In genomic region chr13:104863127-104863979, GRCm38 (mm10) we compare ENCODE assay signal across 8 mouse cellular contexts. TPM values are rescaled to one million over a fixed set of nuclear protein-coding genes. Genes with fewer than 3 reads are reported as not detected.
DNase-seq lines count a peak whose midpoint lies in the region; ATAC-seq and TF ChIP-seq lines count a peak whose summit lies in the region.
"Had no signal": no experiment of that assay in that cellular context is flagged by ENCODE, and none has a peak within 500 bp of the region (broad histone marks: within the 10 kb centered on the region; RNA-seq: fewer than 3 reads in every experiment).

Shisal2b (minus strand) TSS chr13:104863893.

- no peaks in the 10 kb centered on the region for H3K36me3 ChIP-seq in heart, embryonic 12.5 days
- H3K36me3 ChIP-seq in small intestine, adult 2 months (ENCODE audit: control insufficient read depth, insufficient read depth, low read length): no peaks in the 10 kb centered on the region

- H3K27ac ChIP-seq in heart, embryonic 12.5 days (ENCODE audit: poor library complexity, severe bottlenecking): no peak within 1 kb of the TSS
- no peak within 1 kb of the TSS for H3K27ac ChIP-seq in small intestine, adult 2 months (ENCODE audit: insufficient read depth, low read depth, low read length)

- H3K4me3 ChIP-seq in heart, embryonic 12.5 days: peak within 1 kb of the TSS; percentile 51
- peak within 1 kb of the TSS; percentile 62 for H3K4me3 ChIP-seq in small intestine, adult 2 months (ENCODE audit: low read depth, low read length)

- TF ChIP-seq POLR2A in small intestine, adult 2 months (IDR thresholded peaks at IDR 0.05; ENCODE audit: low read depth, low read length): no peak

- H3K27me3 ChIP-seq in Patski: peaks cover 21% of the 10 kb centered on the region
- H3K27me3 ChIP-seq in heart, embryonic 12.5 days (replicated peaks): peaks cover 20% of the 10 kb centered on the region
- no peaks in the 10 kb centered on the region; the same call in 1 of the 2 replicates for H3K27me3 ChIP-seq in small intestine, adult 2 months (ENCODE audit: control insufficient read depth, insufficient read depth, low read length)

- no peaks in the 10 kb centered on the region; the same call in 1 of the 2 replicates for H3K4me1 ChIP-seq in heart, embryonic 12.5 days (replicated peaks)
- peaks cover 8% of the 10 kb centered on the region for H3K4me1 ChIP-seq in small intestine, adult 2 months (ENCODE audit: control insufficient read depth, insufficient read depth, insufficient read length, low read length)

- H3K9ac ChIP-seq in heart, embryonic 12.5 days: peak within 1 kb of the TSS; percentile 64

- DNase-seq in CD4-positive helper T cell, adult 2 months (ENCODE audit: low read depth, low spot score): peak; percentile 14
- DNase-seq in Patski (ENCODE audit: low read depth, low spot score): no peak
- peak; percentile 10 for DNase-seq in kidney, postnatal 14 days
- DNase-seq in mesoderm, embryonic 11.5 days (ENCODE audit: low read depth, low spot score): peak; percentile 61

- in situ Hi-C loops in Patski (cut with MboI; ENCODE audit: low pct_unique_long_range_greater_than_20kb): no loop called here

- H3K9me3 ChIP-seq in heart, embryonic 12.5 days (replicated peaks): no peaks in the 10 kb centered on the region

- 3% methylated on average over 38 of the region's 38 CpGs for WGBS in heart, embryonic 12.5 days
- WGBS in small intestine, adult 2 months: 3% methylated on average over 38 of the region's 38 CpGs

- CTCF ChIA-PET in Patski (lab: Charles Lee): interaction anchor here (1.5 kb wide), 1 partner anchor 8 kb away, joined by 5 read pairs; no protein-coding TSS in a partner anchor

- POLR2A ChIA-PET in Patski (lab: Charles Lee): no interaction called here

- TF ChIP-seq CTCF in Patski (IDR thresholded peaks at IDR 0.05): no peak
- TF ChIP-seq CTCF in small intestine, adult 2 months (IDR thresholded peaks at IDR 0.05; ENCODE audit: extremely low read depth, insufficient read length, insufficient replicate concordance, low read depth, low read length): no peak

- peak within 1 kb of the TSS; percentile 95 for H3K4me2 ChIP-seq in heart, embryonic 12.5 days

- peak; percentile 74 for ATAC-seq in Patski
- peak; percentile 94 for ATAC-seq in common myeloid progenitor, adult 5-6 weeks (replicated peaks; ENCODE audit: low read depth, poor library complexity, severe bottlenecking)
- ATAC-seq in heart, embryonic 12.5 days (ENCODE audit: insufficient number of reproducible peaks, low FRiP score): peak; percentile 51

RNA-seq across cellular contexts. Expression of gene Shisal2b, which starts in this region (rescaled TPM):
- polyA plus RNA-seq in Patski (2021): 0.08 TPM
- not detected in 2 replicates for total RNA-seq in common myeloid progenitor, adult 5-6 weeks (2017)
- polyA plus RNA-seq in heart, embryonic 12.5 days (2016; fragmentation: Nextera tagmentation; extraction: Ambion mirVana): 0.13 TPM in 1 of 2 replicates, not detected in the other
- 0.11 and 0.28 TPM in 2 replicates for polyA plus RNA-seq in small intestine, adult 2 months (2012; rRNA removed)
- total RNA-seq: heart, adult 18-20 months had no signal

Comparison
In these comparisons a context has a peak if more than half of its experiments do, and no peak if none do; other contexts are left out.
1. Peak in ATAC-seq in Patski; RNA of the gene not detected or under 1 TPM.
2. Peak in ATAC-seq in common myeloid progenitor, adult 5-6 weeks; RNA of the gene not detected or under 1 TPM.
3. Peak in ATAC-seq, H3K4me3 ChIP-seq, H3K9ac ChIP-seq and H3K4me2 ChIP-seq in heart, embryonic 12.5 days; RNA of the gene not detected or under 1 TPM.